Mouse (Mus musculus): ENCODE measurements at regions not wholly inside any gene's neighbourhood (a gene's known extent, or its start where the extent isn't known, plus 50 kb on each side); places are given as distances from the start of the nearest gene placed in this dataset.
"Not testable (repeated sequence)": the region's sequence is repeated elsewhere in the genome, so short reads cannot be mapped to it uniquely, and the experiment has no call there.

- DNase-seq (ENCODE audit: low spot score in 2 of 2): no peak
Measured at GRCm38 (mm10) chr14:71666656-71667055, 825.0 kb downstream of the Gm9195 start.

DNA sequence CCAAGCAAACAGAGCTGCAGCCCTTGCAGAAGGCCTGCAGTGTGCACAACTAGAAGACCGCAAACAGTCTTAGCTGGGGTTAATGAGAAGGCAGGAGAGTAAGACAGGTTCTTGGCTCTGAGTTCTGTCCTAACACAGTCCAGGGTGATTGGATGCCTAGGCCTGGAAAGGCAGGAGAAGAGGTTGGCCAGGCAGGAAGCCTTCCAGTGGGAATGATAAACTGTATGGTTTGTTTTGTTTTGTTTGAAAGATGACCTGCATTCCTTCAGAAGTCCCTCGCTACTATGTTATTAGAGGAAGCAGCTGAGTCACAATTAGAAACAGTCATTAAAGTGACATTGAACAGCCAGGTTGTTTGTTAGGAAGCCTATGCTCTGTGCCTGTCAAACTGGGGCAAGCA is 831.5 kb downstream of the Gm9195 start:
- no peak for DNase-seq (ENCODE audit: low spot score in 2 of 2)

GRCm38 (mm10) chr14:71654785-71655627 is 836.6 kb downstream of the Gm9195 start:
- DNase-seq (ENCODE audit: low spot score in 2 of 2): no peak

- DNase-seq (ENCODE audit: low spot score in 2 of 2): no peak
Measured at GRCm38 (mm10) chr14:71642536-71642935, 849.1 kb downstream of the Gm9195 start.

DNA sequence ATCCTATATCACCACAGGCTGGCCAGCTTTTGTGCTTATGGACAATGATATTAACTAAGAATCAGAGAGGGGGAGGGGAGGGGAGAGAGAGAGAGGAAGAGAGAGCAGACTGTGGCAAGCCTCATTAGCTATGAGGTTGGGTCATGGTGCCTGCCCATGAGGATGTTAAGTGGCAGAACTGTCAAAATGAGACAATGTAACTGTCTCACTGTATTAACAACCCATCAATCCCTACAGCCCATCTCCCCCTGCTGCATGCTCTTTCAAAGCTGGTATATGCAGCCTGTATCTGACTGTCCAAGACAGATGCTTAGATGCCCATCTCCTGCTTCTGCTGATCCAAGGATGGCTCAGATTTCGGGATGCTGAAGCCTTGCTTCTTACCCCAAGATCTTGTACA is 852.6 kb downstream of the Gm9195 start:
- no peak for DNase-seq (ENCODE audit: low spot score in 2 of 2)

GRCm38 (mm10) chr14:71635091-71635490 is 856.5 kb downstream of the Gm9195 start:
- no peak for DNase-seq (ENCODE audit: low spot score in 2 of 2)

GRCm38 (mm10) chr14:71609698-71610301 is 881.8 kb downstream of the Gm9195 start:
- no peak for DNase-seq (ENCODE audit: low spot score in 2 of 2)

DNA sequence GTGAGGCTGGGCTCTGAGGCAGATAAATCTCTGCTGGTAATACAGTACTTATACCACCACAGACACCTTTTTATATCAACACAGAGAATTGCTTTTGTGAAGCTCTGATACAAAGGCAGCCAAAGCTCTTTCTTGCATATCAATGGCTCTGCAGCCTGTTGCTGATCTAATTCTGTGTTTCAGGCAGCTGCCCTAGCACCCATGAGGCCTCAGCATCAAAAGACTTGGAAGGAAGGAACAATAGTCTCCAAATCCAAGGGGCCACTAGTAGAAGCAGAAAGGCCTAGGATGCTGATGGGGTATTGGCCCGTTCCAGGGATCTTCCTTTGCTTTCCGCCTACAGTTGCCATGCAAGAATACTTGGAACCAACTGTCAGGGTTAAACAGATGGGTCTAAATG is 887.9 kb downstream of the Gm9195 start:
- DNase-seq (ENCODE audit: low spot score in 2 of 2): no peak

DNA sequence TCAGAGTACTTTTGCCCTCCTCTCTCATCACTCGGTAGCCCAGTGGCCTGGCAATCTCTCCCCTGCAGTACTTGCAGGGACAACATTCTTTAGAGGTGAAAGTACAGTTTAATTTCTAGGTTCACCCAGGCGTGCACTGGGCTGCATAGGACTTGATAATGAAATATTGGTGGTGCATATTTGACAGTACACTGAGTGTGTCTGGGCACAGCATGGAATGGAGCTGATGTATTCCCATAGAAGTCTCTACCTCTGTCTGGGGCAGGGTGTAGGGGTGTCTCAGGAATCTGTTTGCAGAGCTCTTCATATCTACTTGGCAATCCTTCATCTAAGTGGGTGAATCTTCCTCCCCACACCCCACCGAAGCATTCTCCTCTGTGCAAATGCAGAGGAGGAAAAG is 893.8 kb downstream of the Gm9195 start:
- no peak for DNase-seq (ENCODE audit: low spot score in 2 of 2)

DNA sequence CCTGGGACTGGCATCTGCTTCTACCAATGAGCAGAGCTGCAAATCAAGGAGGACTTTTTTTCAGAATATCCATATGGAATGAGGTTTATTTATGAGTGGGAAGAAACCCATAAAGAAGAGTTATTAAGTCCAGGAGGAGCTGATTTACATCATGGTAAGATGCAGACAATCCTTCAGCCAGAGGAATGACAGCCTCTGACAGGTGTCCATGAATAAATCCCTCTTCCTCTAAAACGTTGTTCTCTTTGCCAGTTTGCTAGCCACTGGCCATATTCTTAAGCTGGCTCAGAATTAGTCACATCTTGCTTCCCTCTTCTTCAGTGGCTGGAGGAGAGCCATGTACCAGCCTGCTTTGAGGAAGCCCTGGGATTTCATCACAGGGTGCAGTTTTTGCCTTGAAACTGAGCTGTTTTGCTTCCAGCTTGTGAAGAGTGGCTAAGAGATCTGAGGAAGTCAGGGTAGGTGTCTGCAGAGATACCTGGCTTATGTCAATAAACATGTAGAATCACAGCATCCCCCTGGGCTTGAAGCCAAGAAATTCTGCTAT is 902.9 kb downstream of the Gm9195 start:
- DNase-seq (ENCODE audit: low spot score in 2 of 2): no peak

GRCm38 (mm10) chr14:71588006-71588405 is 903.6 kb downstream of the Gm9195 start:
- DNase-seq (ENCODE audit: low spot score in 2 of 2): no peak

GRCm38 (mm10) chr14:71564816-71565215 is 926.8 kb downstream of the Gm9195 start:
- DNase-seq (ENCODE audit: low spot score in 2 of 2): no peak

GRCm38 (mm10) chr14:71561906-71562305 is 929.7 kb downstream of the Gm9195 start:
- DNase-seq (ENCODE audit: low spot score in 2 of 2): no peak

- DNase-seq (ENCODE audit: low spot score in 2 of 2): not testable (repeated sequence)
Measured at GRCm38 (mm10) chr14:71554324-71554723, 937.3 kb downstream of the Gm9195 start.

- DNase-seq (ENCODE audit: low spot score in 2 of 2): no peak
Measured at GRCm38 (mm10) chr14:71543580-71543979, 943.9 kb upstream of the Fam160b2 start.

DNA sequence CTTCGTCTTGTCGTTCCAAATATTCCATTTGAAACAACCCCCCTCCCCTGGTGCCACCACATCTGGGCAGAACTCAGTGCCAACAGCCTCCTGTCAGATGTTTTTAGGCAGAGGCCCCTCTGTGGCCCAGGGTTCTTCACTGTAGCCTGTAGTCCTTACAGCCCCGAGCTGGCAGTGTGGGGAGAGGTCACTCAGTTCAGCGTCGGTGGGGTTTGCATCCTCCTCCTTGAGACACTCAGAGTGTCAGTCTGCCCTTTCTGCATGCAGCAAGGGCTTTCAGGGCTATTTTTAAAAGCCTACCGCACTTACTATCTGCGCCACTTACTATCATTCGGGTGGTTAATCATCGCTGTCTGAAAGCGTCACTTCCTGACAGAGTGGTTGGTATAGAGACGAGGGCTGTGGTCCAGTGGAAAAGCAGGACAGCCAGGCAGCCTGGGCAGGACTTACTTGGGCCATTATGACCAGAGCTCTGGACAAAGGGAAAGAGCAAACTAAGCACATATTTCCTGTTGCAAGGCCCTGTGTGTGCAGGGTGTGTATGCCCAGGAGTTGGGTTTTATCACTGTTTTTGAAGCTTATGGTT is 932.5 kb upstream of the Fam160b2 start:
- no peak for DNase-seq (ENCODE audit: low spot score in 2 of 2)

DNA sequence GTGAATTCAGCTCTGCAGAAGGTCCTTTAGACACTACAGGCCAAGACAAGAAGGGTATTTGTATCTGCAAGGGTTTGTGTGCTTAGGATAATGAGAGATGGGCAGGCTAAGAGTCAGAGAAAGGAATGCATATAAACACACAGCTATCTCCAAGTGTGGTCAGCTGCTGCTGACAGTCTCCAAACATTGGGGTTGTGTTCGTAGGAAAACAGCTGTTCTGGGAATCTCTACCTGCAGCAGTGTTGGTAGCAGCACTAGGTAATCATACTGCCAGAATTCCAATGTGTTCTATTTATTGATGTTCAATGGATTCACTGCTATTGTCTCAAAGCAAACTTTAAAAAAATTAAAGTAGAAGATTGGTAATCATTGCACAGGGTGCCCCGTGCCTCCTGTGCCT is 931.7 kb upstream of the Fam160b2 start:
- no peak for DNase-seq (ENCODE audit: low spot score in 2 of 2)

DNA sequence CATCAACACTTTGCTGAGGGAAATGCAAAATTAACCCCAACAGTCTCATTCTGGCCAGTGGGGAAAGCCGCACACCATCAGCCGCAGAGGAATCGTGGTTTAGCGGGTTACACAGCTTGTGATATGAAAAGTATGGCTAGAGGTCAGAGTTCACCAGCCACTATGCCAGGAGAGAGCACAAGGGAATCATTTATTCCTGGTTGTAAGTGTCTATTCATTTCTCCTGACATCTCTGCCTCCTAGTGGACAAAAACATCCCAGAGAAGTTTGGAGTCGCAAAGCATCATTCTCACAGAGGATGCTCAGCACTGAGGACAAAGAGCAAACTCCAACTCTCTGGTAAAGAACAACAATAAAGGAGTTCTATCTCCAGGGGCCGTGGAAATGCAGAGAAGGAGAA is 930.8 kb upstream of the Fam160b2 start:
- no peak for DNase-seq (ENCODE audit: low spot score in 2 of 2)

GRCm38 (mm10) chr14:71518541-71518940 is 918.9 kb upstream of the Fam160b2 start:
- DNase-seq (ENCODE audit: low spot score in 2 of 2): no peak

DNA sequence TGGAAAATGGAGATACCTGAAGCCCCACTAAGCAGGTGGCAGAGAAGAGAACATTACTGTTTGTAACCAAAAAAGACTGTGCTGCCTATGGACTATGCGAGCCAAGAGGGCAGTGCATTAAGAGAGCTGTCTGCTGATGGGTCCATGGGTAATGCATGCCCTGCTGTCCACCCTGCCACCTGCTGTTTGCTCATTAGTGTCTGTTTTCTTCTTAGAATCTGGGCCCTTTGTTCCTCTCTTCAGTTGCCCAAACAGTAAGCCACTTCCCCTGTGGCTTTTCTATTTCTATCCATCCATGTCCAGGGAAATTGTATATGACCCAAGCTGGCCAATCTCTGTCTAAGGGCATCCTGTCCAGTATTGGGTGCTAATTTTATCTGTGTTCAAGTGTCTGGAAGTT is 901.2 kb upstream of the Fam160b2 start:
- no peak for DNase-seq (ENCODE audit: low spot score in 2 of 2)

GRCm38 (mm10) chr14:71491201-71491600 is 891.6 kb upstream of the Fam160b2 start:
- no peak for DNase-seq (ENCODE audit: low spot score in 2 of 2)

All from gastrocnemius, postnatal 4 days (tissue).